Mouse (Mus musculus): ENCODE measurements at regions not wholly inside any gene's neighbourhood (a gene's known extent, or its start where the extent isn't known, plus 50 kb on each side); places are given as distances from the start of the nearest gene placed in this dataset.

DNA sequence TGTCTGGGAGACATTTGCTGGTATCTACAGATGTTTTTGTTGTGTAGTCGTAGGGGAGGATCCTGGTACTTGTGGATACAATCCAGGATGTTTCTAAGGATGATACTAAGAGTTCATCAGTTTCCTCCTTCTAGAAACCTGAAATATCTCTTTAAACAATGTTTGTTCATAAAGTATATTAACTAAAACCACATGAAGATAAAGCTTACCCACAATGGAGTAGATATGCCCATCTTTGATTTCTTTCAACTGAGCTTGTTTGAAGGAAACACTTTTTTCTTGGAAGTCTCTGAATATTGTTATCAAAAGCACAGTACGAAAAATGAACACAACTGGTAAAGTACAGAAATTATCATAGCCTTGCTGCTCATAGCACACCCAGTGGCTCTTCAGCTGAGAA is 89.6 kb upstream of the Bmp2 start:
- Histone ChIP-seq H3K4me1 (no peaks in the 10 kb centered on the region), H3K27me3 (no peaks in the 10 kb centered on the region), H3K4me2 (replicated peaks) (no peak overlapping the region), H3K9ac (no peak overlapping the region), H3K36me3 (no peaks in the 10 kb centered on the region), H3K27ac (no peak overlapping the region), H3K9me3 (no peaks in the 10 kb centered on the region), H3K4me3 (no peak overlapping the region)
- no peak for ATAC-seq (ENCODE audit: low FRiP score, low read depth)
- 80% methylated on average over 2 of the region's 2 CpGs for WGBS

DNA sequence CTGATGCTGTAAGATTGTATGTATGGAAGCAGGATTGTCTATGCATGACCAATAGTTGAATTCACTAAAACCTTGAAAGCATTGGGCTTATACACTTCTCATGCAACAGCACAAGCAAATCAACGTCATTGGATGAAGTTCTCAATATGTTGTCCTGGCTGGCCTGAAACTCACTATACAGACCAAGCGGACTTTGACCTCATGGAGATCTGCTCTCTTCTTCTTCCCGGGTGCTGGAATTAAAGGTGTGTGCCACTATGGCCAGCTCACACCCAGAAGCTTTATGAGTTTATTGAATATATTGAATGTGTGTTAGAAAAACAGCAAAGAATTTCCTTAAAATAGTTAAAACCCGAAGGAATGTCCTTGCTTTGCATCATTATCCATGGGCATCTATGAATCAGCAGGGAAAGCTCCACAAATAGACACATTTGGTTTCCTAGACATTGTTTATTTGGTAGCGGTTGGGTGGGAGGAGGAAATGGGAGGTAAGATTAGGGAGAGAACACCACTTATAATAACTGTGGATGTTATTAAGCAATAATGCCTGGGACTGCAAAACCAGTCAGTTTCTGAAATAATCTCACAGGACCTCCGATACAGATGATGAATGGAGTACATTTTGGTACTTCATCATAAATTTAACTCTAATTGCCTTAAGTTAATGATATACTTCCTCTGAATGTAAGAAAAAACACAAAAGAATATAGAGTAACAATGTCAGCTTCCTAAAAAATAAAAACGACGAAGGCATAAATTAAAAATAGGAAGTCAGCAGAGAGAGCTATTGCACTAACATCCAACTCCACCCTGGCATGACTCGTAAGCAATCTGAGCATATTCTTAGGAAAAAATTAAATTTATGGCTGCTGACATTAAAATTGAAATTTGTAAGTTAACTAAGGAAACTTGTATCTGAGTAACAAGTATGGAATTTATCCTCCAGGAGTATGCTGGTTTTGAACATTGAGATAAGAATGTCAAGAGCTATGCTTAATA is 84.5 kb upstream of the Bmp2 start:
- Histone ChIP-seq H3K9ac (no peak overlapping the region), H3K4me2 (replicated peaks) (no peak overlapping the region), H3K4me1 (no peaks in the 10 kb centered on the region), H3K9me3 (no peaks in the 10 kb centered on the region), H3K36me3 (no peaks in the 10 kb centered on the region), H3K4me3 (no peak overlapping the region), H3K27me3 (no peaks in the 10 kb centered on the region), H3K27ac (no peak overlapping the region)
- 85% methylated on average over 9 of the region's 9 CpGs for WGBS
- no peak for ATAC-seq (ENCODE audit: low FRiP score, low read depth)

DNA sequence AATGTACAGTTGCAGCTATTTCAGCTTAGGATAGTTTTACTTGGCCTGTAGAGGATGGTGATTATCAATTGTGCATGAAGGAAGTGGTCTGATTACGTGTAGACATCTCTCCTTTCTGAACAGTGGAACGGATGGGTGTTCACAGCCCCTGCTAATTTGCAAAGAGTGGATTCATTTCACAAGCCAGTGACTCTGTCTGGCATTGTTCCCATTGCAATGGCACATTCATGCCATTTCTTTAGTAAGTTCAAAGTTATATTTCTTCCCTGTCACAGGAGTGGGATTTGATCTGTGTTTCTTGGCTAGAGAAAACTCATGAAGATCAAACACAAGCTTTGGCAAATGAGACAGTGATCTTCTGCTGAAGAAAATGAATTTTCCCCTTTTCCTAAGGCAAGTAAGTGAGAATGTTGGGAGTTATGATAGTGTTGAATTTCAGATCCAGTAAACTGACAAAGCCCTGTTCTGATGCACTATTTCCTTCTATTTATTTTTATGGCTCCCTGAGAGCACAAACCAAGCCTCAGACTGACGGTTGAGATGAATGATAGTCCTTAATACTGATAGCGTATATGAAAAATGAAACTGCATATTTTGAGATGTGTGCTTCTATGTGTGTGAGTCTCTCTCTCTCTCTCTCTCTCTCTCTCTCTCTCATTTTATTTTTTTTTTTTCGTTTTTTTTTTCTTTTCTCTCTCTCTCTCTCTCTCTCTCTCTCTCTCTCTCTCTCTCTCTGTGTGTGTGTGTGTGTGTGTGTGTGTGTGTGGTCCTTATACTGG is 78.8 kb upstream of the Bmp2 start:
- H3K27me3 ChIP-seq, result no peaks in the 10 kb centered on the region
- no peak overlapping the region for H3K4me2 ChIP-seq (replicated peaks)
- H3K9ac ChIP-seq, result no peak overlapping the region
- H3K4me1 ChIP-seq, result no peaks in the 10 kb centered on the region
- H3K27ac ChIP-seq, result no peak overlapping the region
- H3K4me3 ChIP-seq, result no peak overlapping the region
- H3K36me3 ChIP-seq, result no peaks in the 10 kb centered on the region
- no peak for ATAC-seq (ENCODE audit: low FRiP score, low read depth)
- 69% methylated on average over 5 of the region's 5 CpGs for WGBS
- H3K9me3 ChIP-seq, result no peaks in the 10 kb centered on the region

DNA sequence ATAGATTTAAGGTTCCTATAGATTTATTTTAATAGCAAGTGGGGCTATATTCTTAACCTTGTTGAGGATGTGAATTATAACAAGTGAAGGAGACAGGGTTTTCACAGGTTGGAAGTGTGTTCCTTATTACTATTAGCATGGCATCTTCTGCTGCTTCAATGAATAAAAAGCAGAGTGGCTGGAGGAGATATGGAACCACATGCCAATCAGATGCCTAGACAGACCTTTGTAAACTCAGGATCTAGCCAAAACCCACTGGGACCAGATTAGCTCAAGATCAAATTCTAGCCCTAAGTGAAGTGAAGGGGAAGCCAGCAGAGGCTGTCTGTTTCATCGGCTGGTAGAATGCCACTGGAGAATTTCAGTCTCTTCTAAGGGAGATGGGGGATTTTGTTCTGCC is 77.8 kb upstream of the Bmp2 start:
- no peaks in the 10 kb centered on the region for H3K4me1 ChIP-seq
- H3K27me3 ChIP-seq, result no peaks in the 10 kb centered on the region
- no peak overlapping the region for H3K4me3 ChIP-seq
- H3K9ac ChIP-seq, result no peak overlapping the region
- no peaks in the 10 kb centered on the region for H3K36me3 ChIP-seq
- no peak overlapping the region for H3K27ac ChIP-seq
- WGBS, result 83% methylated on average over 1 of the region's 1 CpGs
- no peaks in the 10 kb centered on the region for H3K9me3 ChIP-seq
- no peak overlapping the region for H3K4me2 ChIP-seq (replicated peaks)
- no peak for ATAC-seq (ENCODE audit: low FRiP score, low read depth)

DNA sequence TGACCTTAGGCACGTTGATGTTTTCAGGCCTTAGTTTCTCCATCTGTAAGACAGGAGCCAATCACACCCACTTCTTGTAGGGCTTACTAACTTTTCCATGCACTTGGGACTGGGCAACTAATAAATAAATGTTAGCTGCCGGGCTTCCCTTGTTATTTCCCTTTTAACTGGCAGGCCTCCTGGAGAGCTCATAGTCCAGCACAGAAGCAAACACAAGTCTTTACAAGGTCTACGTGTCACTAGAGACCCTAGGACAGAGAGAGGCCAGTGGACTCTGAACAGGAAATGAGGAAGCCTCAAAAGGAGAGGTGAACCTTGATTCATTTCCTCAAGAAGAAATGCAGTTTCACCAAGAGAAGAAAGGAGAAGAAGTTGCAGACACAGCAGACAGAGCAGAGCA is 71.1 kb upstream of the Bmp2 start:
- H3K4me2 ChIP-seq (replicated peaks), result no peak overlapping the region
- no peak overlapping the region for H3K27ac ChIP-seq
- no peak for ATAC-seq (ENCODE audit: low FRiP score, low read depth)
- 0 out of 2 replicates have a peak, but pooled peaks cover 3% of the 10 kb centered on the region for H3K4me1 ChIP-seq
- WGBS, result 56% methylated on average over 3 of the region's 3 CpGs
- H3K36me3 ChIP-seq, result no peaks in the 10 kb centered on the region
- H3K9me3 ChIP-seq, result no peaks in the 10 kb centered on the region
- H3K9ac ChIP-seq, result no peak overlapping the region
- no peak overlapping the region for H3K4me3 ChIP-seq
- no peaks in the 10 kb centered on the region for H3K27me3 ChIP-seq

DNA sequence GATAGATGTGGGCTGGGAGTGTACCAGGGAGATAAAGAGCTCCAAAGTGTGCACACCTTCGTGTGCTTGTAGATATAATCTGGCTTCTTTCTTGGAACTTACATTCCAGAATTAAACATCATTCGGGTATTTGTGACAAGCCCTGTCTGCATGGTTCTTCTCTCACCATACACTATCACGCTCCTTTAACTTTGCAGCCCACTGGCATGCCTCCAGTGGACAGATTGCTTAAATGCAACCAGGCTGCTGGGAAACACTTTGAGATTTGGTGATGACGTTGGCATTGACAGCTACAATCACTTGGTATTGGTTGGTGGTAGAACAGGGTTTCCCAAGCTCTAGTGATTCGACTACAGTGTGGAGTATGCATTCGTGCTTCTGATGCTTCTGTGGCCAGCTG is 70.7 kb upstream of the Bmp2 start:
- 88% methylated on average over 6 of the region's 6 CpGs for WGBS

DNA sequence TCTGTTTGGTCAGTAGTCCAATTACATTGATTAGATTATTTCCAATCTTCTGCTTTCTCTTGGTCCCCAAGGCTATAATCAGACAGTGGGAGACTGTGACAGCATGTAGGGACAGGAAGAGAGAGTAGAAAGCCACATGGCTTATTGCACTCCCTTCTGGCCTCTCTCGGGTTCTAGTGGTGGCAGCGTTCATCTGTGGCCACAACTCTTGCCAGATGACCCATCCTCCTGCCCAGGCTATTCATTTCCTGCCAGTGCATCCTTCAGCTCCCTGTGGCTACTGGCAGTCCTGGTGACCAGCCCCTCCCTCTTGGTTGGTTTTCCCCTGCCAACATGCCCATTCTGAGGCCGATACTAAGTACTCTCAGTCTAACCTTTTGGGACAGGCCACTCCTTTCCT is 70.2 kb upstream of the Bmp2 start:
- WGBS, result 89% methylated on average over 3 of the region's 3 CpGs
- no peak overlapping the region for H3K9ac ChIP-seq
- no peak overlapping the region for H3K4me2 ChIP-seq (replicated peaks)
- no peak for ATAC-seq (ENCODE audit: low FRiP score, low read depth)
- no peak overlapping the region for H3K4me3 ChIP-seq
- H3K27ac ChIP-seq, result no peak overlapping the region
- no peaks in the 10 kb centered on the region for H3K9me3 ChIP-seq
- H3K27me3 ChIP-seq, result no peaks in the 10 kb centered on the region
- no peaks in the 10 kb centered on the region for H3K36me3 ChIP-seq
- 0 out of 2 replicates have a peak, but pooled peaks cover 3% of the 10 kb centered on the region for H3K4me1 ChIP-seq

More for the DNA sequence above, 70.7 kb upstream of the Bmp2 start:
- Histone ChIP-seq H3K4me2 (replicated peaks) (no peak overlapping the region), H3K4me3 (no peak overlapping the region), H3K27ac (no peak overlapping the region), H3K4me1 (0 out of 2 replicates have a peak, but pooled peaks cover 3% of the 10 kb centered on the region), H3K9me3 (no peaks in the 10 kb centered on the region), H3K9ac (no peak overlapping the region), H3K36me3 (no peaks in the 10 kb centered on the region), H3K27me3 (no peaks in the 10 kb centered on the region)
- no peak for ATAC-seq (ENCODE audit: low FRiP score, low read depth)

DNA sequence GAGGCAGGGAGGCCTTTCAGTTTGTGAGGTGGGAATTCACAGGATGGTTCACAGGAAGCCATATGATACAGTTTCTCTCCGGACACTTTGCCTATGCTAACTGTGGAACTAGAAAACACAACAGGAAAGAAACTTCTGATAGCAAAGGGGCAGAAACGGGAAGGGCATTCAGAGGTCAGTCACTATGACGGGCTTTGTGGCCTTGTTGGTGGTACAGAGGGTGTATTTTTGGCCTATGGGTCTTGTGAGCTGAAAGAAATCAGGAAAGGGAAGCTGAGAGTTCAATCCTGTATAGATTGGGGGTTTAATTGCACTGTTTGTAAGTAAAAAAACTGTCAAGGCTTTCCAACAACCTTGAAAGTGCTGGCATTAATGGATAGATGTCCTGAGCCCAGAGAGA is 56.5 kb upstream of the Bmp2 start:
- WGBS, result 81% methylated on average over 3 of the region's 3 CpGs
- Histone ChIP-seq H3K27ac (no peak overlapping the region), H3K9me3 (no peaks in the 10 kb centered on the region), H3K36me3 (no peaks in the 10 kb centered on the region), H3K9ac (no peak overlapping the region), H3K4me1 (peaks cover 3% of the 10 kb centered on the region; the same call in 1 of the 2 replicates), H3K27me3 (no peaks in the 10 kb centered on the region), H3K4me3 (no peak overlapping the region), H3K4me2 (replicated peaks) (no peak overlapping the region)
- no peak for ATAC-seq (ENCODE audit: low FRiP score, low read depth)

DNA sequence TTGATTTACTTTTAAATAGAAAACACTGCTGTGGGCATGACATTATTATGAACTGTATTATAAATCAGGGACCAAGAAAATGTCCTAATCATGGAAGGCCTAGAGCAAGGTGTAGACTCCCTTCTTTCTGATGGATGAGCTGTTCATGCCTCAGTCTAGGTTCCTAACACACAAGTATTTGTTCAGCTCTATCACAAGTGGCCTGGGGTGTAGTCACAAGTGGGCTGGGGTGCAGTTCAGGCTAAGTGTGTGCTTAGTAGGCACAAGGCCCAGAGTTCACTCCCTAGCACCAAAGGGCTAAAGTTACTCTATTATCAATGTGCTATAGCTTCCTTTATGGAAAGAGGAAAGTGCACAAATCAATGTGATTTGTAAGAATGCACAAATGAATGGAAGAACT is 55.6 kb upstream of the Bmp2 start:
- no peak overlapping the region for H3K9ac ChIP-seq
- no peak overlapping the region for H3K4me3 ChIP-seq
- peaks cover 3% of the 10 kb centered on the region; the same call in 1 of the 2 replicates for H3K4me1 ChIP-seq
- no peaks in the 10 kb centered on the region for H3K27me3 ChIP-seq
- ATAC-seq (ENCODE audit: low FRiP score, low read depth), result no peak
- H3K36me3 ChIP-seq, result no peaks in the 10 kb centered on the region
- H3K27ac ChIP-seq, result no peak overlapping the region
- no peaks in the 10 kb centered on the region for H3K9me3 ChIP-seq
- no peak overlapping the region for H3K4me2 ChIP-seq (replicated peaks)

DNA sequence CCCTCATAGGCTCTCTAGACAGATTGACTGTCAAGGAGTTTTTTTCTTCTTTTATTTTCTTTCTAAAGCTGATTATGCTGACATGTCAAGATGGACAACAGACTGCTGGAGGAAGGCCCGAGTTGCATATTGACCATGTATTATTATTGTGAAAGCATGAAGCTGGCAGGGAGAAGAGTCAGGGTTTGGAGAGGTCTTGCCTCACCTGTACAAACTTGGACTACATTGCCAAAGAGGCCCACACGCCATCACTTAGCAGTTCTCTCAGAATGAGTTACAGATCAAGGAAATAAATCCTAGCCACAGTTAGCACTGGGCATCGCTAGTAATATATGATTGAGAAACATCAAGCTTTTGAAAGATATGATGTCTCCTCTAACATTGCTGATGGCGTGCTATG is 54.9 kb upstream of the Bmp2 start:
- peaks cover 3% of the 10 kb centered on the region; the same call in 1 of the 2 replicates for H3K4me1 ChIP-seq
- 87% methylated on average over 4 of the region's 4 CpGs for WGBS
- no peak overlapping the region for H3K4me3 ChIP-seq
- no peak overlapping the region for H3K27ac ChIP-seq
- no peak for ATAC-seq (ENCODE audit: low FRiP score, low read depth)
- H3K4me2 ChIP-seq (replicated peaks), result no peak overlapping the region
- no peaks in the 10 kb centered on the region for H3K9me3 ChIP-seq
- H3K36me3 ChIP-seq, result no peaks in the 10 kb centered on the region
- H3K9ac ChIP-seq, result no peak overlapping the region
- no peaks in the 10 kb centered on the region for H3K27me3 ChIP-seq

DNA sequence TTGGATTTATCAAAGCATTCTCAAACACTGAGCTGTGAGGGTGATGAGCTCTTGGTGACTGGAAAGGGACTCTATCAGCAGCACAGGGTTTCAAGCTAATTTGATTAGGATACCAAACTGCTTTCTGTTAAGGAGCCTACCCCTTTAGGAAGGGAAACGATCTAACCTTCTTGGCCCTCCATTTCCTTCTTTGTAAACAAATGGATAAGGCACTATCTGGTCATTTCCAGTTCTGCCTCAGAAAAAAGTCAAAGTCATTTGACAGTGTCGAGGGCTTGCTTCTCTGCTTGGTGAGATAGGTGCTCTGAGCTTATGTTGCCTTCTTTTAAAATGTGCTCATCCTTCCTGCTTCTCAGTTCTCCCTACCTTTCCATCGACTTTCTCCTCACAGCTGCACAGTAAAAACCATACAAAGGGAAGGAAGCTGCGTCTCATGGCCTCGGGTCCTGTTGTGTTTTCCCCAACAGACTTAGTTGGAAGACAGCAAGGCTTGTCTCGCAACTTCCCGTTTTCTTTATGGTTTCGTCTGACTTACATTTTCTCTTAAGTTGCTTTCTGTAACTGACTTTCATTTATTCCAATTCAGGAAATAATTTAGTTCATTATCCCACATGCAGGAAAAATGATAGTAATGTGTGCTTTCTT is 54.3 kb upstream of the Bmp2 start:
- Histone ChIP-seq H3K9me3 (no peaks in the 10 kb centered on the region), H3K36me3 (no peaks in the 10 kb centered on the region), H3K4me1 (peaks cover 3% of the 10 kb centered on the region; the same call in 1 of the 2 replicates), H3K4me3 (no peak overlapping the region), H3K4me2 (replicated peaks) (no peak overlapping the region), H3K27me3 (no peaks in the 10 kb centered on the region), H3K9ac (no peak overlapping the region), H3K27ac (no peak overlapping the region)
- 74% methylated on average over 8 of the region's 8 CpGs for WGBS
- no peak for ATAC-seq (ENCODE audit: low FRiP score, low read depth)

DNA sequence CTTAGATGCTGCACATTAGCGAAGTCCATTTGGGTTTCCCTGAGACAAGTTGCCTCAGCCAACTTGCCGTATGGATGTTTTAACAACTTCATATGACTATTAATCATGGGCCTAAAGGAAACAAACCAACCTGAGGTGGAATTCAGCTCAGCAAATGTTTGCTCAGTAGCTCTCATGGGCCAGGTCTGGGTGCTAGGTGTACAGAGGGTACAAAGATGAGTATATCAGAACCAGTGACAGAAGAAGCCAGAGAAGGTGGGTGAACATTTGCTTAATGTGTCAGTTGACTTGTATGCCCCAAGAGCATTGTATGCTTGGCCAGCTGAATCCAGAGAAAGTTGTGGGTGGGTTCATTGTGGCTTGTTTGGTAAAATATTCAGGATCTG is 53.8 kb upstream of the Bmp2 start:
- Histone ChIP-seq H3K4me2 (replicated peaks) (no peak overlapping the region), H3K27me3 (no peaks in the 10 kb centered on the region), H3K36me3 (no peaks in the 10 kb centered on the region), H3K27ac (no peak overlapping the region), H3K4me3 (no peak overlapping the region), H3K9me3 (no peaks in the 10 kb centered on the region), H3K4me1 (peaks cover 3% of the 10 kb centered on the region; the same call in 1 of the 2 replicates), H3K9ac (no peak overlapping the region)
- 84% methylated on average over 2 of the region's 2 CpGs for WGBS
- no peak for ATAC-seq (ENCODE audit: low FRiP score, low read depth)
